Mouse (Mus musculus) T-cell, adult 2 months (primary cell): Measurements from ENCODE around the gene Rmnd5a.
"Not testable (repeated sequence)": the region's sequence is repeated elsewhere in the genome, so short reads cannot be mapped to it uniquely, and the experiment has no call there.

Experiments
- DNase-seq: peaks from one replicate; pipeline ENCODE4 v3.0.0; 2022; ENCODE audit warnings: low spot score

Gene Rmnd5a

GRCm38 (mm10) chr6:71440492-71441250 lies at the start of gene Rmnd5a:
Gene Rmnd5a, minus strand, starts transcription at chr6:71440637.
- DNase-seq, result peak; percentile 98

- DNase-seq, result no peak
Observed at GRCm38 (mm10) chr6:71487966-71488365, 47.5 kb upstream of the Rmnd5a start.

GRCm38 (mm10) chr6:71486867-71487266 lies 46.4 kb upstream of the Rmnd5a start:
- no peak for DNase-seq

GRCm38 (mm10) chr6:71486226-71486625 lies 45.8 kb upstream of the Rmnd5a start:
- no peak for DNase-seq

GRCm38 (mm10) chr6:71485246-71485645 lies 44.8 kb upstream of the Rmnd5a start:
- DNase-seq, result no peak

- no peak for DNase-seq
Observed at GRCm38 (mm10) chr6:71481136-71481535, 40.7 kb upstream of the Rmnd5a start.

GRCm38 (mm10) chr6:71480136-71480535 lies 39.7 kb upstream of the Rmnd5a start:
- no peak for DNase-seq

GRCm38 (mm10) chr6:71479588-71479987 lies 39.2 kb upstream of the Rmnd5a start:
- not testable (repeated sequence) for DNase-seq

- DNase-seq, result not testable (repeated sequence)
Observed at GRCm38 (mm10) chr6:71478816-71479568, 38.6 kb upstream of the Rmnd5a start.

GRCm38 (mm10) chr6:71476783-71477182 lies 36.3 kb upstream of the Rmnd5a start:
- no peak for DNase-seq

GRCm38 (mm10) chr6:71475604-71476003 lies 35.2 kb upstream of the Rmnd5a start:
- DNase-seq, result no peak

GRCm38 (mm10) chr6:71472786-71473185 lies 32.3 kb upstream of the Rmnd5a start:
- DNase-seq, result no peak

GRCm38 (mm10) chr6:71471830-71472520 lies 31.5 kb upstream of the Rmnd5a start:
- DNase-seq, result no peak

GRCm38 (mm10) chr6:71469291-71469690 lies 28.9 kb upstream of the Rmnd5a start:
- DNase-seq, result no peak

GRCm38 (mm10) chr6:71467766-71468165 lies 27.3 kb upstream of the Rmnd5a start:
- no peak for DNase-seq

GRCm38 (mm10) chr6:71465146-71465545 lies 24.7 kb upstream of the Rmnd5a start:
- DNase-seq, result no peak

- no peak for DNase-seq
Observed at GRCm38 (mm10) chr6:71457956-71458608, 17.6 kb upstream of the Rmnd5a start.

- not testable (repeated sequence) for DNase-seq
Observed at GRCm38 (mm10) chr6:71453983-71454739, 13.7 kb upstream of the Rmnd5a start.

- no peak for DNase-seq
Observed at GRCm38 (mm10) chr6:71452792-71453191, 12.4 kb upstream of the Rmnd5a start.

GRCm38 (mm10) chr6:71445560-71445959 lies 5.1 kb upstream of the Rmnd5a start:
- no peak for DNase-seq

- DNase-seq, result no peak
Observed at GRCm38 (mm10) chr6:71444756-71445155, 4.3 kb upstream of the Rmnd5a start.
